Mouse (Mus musculus) macrophage (primary cell): ENCODE results near the gene Sclt1. TPM values are rescaled to one million over a fixed set of nuclear protein-coding genes. Genes with fewer than 3 reads are reported as not detected.

Experiments used
- H3K27ac ChIP-seq: fragments of 350-480 bp; formaldehyde crosslinking; 2 replicates; pipeline ENCODE4 v1.9.0; 2021
- H3K36me3 ChIP-seq: fragments of 350-480 bp; formaldehyde crosslinking; 2 replicates; pipeline ENCODE4 v1.9.0; 2021; ENCODE audit errors: inconsistent target
- H3K4me3 ChIP-seq: fragments of 350-480 bp; formaldehyde crosslinking; 2 replicates; pipeline ENCODE4 v1.9.0; 2021; ENCODE audit errors: inconsistent target
- H3K79me2 ChIP-seq: fragments of 350-480 bp; formaldehyde crosslinking; 2 replicates; pipeline ENCODE4 v1.9.0; 2021; ENCODE audit errors: inconsistent target
- WGBS: methylation state at CpG from one replicate; pipeline ENCODE4 v1.1.7; 2026; ENCODE audit warnings: inconsistent platforms; ENCODE audit not compliant: missing documents; 5-methylcytosine and 5-hydroxymethylcytosine counted together
- polyA plus RNA-seq: library from polyadenylated mRNA; stranded (reverse); fragments of 250-400 nt; gene quantifications from 3 replicates; pipeline ENCODE4 v1.2.4, GENCODE M21; 2018; ENCODE audit warnings: inconsistent platforms

Gene Sclt1
- polyA plus RNA-seq, 1 experiment from 2014 or later: 8.1 TPM

GRCm38 (mm10) chr3:41599806-41600589 lies 142.3 kb downstream of the Sclt1 start:
- WGBS: 95% methylated on average over 14 of the region's 14 CpGs
- no peak overlapping the region for H3K27ac ChIP-seq
- H3K79me2 ChIP-seq: no peaks in the 10 kb centered on the region
- H3K4me3 ChIP-seq: no peak overlapping the region
- peaks cover 32% of the 10 kb centered on the region for H3K36me3 ChIP-seq

- H3K36me3 ChIP-seq: peaks cover 31% of the 10 kb centered on the region; the same call in 1 of the 2 replicates
- no peak overlapping the region for H3K27ac ChIP-seq
- no peak overlapping the region for H3K4me3 ChIP-seq
- 90% methylated on average over 10 of the region's 10 CpGs for WGBS
- H3K79me2 ChIP-seq: no peaks in the 10 kb centered on the region
Measured at GRCm38 (mm10) chr3:41599226-41599625, 143.1 kb downstream of the Sclt1 start.

- Histone ChIP-seq H3K79me2 (no peaks in the 10 kb centered on the region), H3K4me3 (no peak overlapping the region), H3K36me3 (peaks cover 37% of the 10 kb centered on the region; the same call in 1 of the 2 replicates), H3K27ac (no peak overlapping the region)
- 87% methylated on average over 9 of the region's 9 CpGs for WGBS
Measured at GRCm38 (mm10) chr3:41598412-41598811, 143.9 kb downstream of the Sclt1 start.

- H3K79me2 ChIP-seq: no peaks in the 10 kb centered on the region
- 95% methylated on average over 6 of the region's 8 CpGs for WGBS
- peaks cover 37% of the 10 kb centered on the region; the same call in 1 of the 2 replicates for H3K36me3 ChIP-seq
- H3K27ac ChIP-seq: no peak overlapping the region
- no peak overlapping the region for H3K4me3 ChIP-seq
Measured at GRCm38 (mm10) chr3:41597036-41597435, 145.3 kb downstream of the Sclt1 start.

GRCm38 (mm10) chr3:41595010-41595409 lies 147.3 kb downstream of the Sclt1 start:
- Histone ChIP-seq H3K36me3 (peaks cover 34% of the 10 kb centered on the region; the same call in 1 of the 2 replicates), H3K4me3 (no peak overlapping the region), H3K79me2 (no peaks in the 10 kb centered on the region), H3K27ac (no peak overlapping the region)
- WGBS: 95% methylated on average over 4 of the region's 4 CpGs

- H3K27ac ChIP-seq: no peak overlapping the region
Measured at GRCm38 (mm10) chr3:41594097-41594879, 148.0 kb downstream of the Sclt1 start.

GRCm38 (mm10) chr3:41592805-41593204 lies 149.5 kb downstream of the Sclt1 start:
- peaks cover 24% of the 10 kb centered on the region; the same call in 1 of the 2 replicates for H3K36me3 ChIP-seq
- H3K4me3 ChIP-seq: no peak overlapping the region
- 74% methylated on average over 7 of the region's 7 CpGs for WGBS
- H3K79me2 ChIP-seq: peaks cover 13% of the 10 kb centered on the region; the same call in 1 of the 2 replicates
- H3K27ac ChIP-seq: no peak overlapping the region

More at GRCm38 (mm10) chr3:41594097-41594879, 148.0 kb downstream of the Sclt1 start:
- H3K36me3 ChIP-seq: peaks cover 33% of the 10 kb centered on the region; the same call in 1 of the 2 replicates
- H3K4me3 ChIP-seq: no peak overlapping the region
- 95% methylated on average over 9 of the region's 9 CpGs for WGBS
- H3K79me2 ChIP-seq: no peaks in the 10 kb centered on the region; the same call in 1 of the 2 replicates

GRCm38 (mm10) chr3:41591651-41592170 lies 150.6 kb downstream of the Sclt1 start:
- 92% methylated on average over 14 of the region's 14 CpGs for WGBS
- peaks cover 14% of the 10 kb centered on the region; the same call in 1 of the 2 replicates for H3K79me2 ChIP-seq
- H3K36me3 ChIP-seq: peaks cover 13% of the 10 kb centered on the region; the same call in 1 of the 2 replicates
- no peak overlapping the region for H3K4me3 ChIP-seq
- no peak overlapping the region for H3K27ac ChIP-seq

- peaks cover 14% of the 10 kb centered on the region; the same call in 1 of the 2 replicates for H3K79me2 ChIP-seq
- H3K36me3 ChIP-seq: peaks cover 8% of the 10 kb centered on the region; the same call in 1 of the 2 replicates
- no peak overlapping the region for H3K4me3 ChIP-seq
- 95% methylated on average over 20 of the region's 20 CpGs for WGBS
- no peak overlapping the region for H3K27ac ChIP-seq
Measured at GRCm38 (mm10) chr3:41590695-41591559, 151.4 kb downstream of the Sclt1 start.

GRCm38 (mm10) chr3:41589988-41590387 lies 152.3 kb downstream of the Sclt1 start:
- 98% methylated on average over 4 of the region's 4 CpGs for WGBS
- no peak overlapping the region for H3K4me3 ChIP-seq
- H3K79me2 ChIP-seq: peaks cover 22% of the 10 kb centered on the region; the same call in 1 of the 2 replicates
- peaks cover 8% of the 10 kb centered on the region; the same call in 1 of the 2 replicates for H3K36me3 ChIP-seq
- no peak overlapping the region for H3K27ac ChIP-seq

GRCm38 (mm10) chr3:41589246-41589914 lies 152.9 kb downstream of the Sclt1 start:
- Histone ChIP-seq H3K79me2 (peaks cover 26% of the 10 kb centered on the region; the same call in 1 of the 2 replicates), H3K27ac (no peak overlapping the region), H3K4me3 (no peak overlapping the region), H3K36me3 (peaks cover 8% of the 10 kb centered on the region; the same call in 1 of the 2 replicates)
- WGBS: 94% methylated on average over 18 of the region's 19 CpGs

- Histone ChIP-seq H3K36me3 (no peaks in the 10 kb centered on the region), H3K79me2 (peaks cover 34% of the 10 kb centered on the region), H3K4me3 (no peak overlapping the region), H3K27ac (no peak overlapping the region)
- 95% methylated on average over 8 of the region's 8 CpGs for WGBS
Measured at GRCm38 (mm10) chr3:41588495-41588894, 153.8 kb downstream of the Sclt1 start.

GRCm38 (mm10) chr3:41587588-41587987 lies 154.7 kb downstream of the Sclt1 start:
- Histone ChIP-seq H3K27ac (no peak overlapping the region), H3K79me2 (peaks cover 42% of the 10 kb centered on the region), H3K36me3 (no peaks in the 10 kb centered on the region), H3K4me3 (no peak overlapping the region)
- 16% methylated on average over 6 of the region's 6 CpGs for WGBS
